Mouse (Mus musculus): ENCODE data around the gene Tab1. TPM values are rescaled to one million over a fixed set of nuclear protein-coding genes. Genes with fewer than 3 reads are reported as not detected.
A peak's percentile ranks its signal among the peaks of the same experiment; 100 is the strongest.

Gene Tab1
- total RNA-seq, 1 experiment: 16.6 TPM

DNA sequence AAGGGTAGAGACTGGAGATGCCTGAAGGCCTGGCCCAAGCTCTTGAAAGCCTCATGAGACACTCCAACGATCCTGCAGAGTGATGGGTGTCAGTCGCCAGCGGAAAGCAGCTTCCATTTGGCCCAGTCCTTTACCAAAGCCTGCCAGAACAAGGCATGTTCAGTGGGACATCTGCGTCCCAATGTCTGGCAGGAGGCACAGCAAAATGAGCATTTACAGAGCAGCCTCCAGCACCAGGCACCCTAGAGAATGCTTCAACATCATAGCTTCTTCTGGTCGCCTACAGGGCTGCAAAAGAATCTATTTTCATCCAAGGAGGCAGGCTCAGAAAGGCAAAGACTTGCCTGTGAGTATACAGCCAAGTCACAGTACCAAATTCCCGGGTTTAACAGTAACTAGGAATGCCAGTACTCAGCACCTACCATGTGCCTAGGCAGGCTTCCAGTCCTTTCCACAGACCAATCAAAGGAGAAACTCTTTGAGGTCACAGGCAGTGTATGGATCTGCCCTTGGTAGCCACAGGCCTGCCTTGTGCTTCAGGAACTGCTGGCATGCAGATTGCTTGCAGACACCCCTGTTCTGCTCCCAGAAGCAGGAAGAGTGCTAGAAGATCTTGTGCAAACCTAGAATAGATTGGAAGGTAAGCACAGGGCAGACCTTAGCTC lies 69.3 kb downstream of the Tab1 start:
- Histone ChIP-seq H3K9ac (ENCODE audit: insufficient read depth, low read depth, low read length, poor library complexity, severe bottlenecking) (no peak overlapping the region), H3K4me1 (ENCODE audit: control insufficient read depth in 2 of 2, insufficient read depth in 2 of 2, low read length in 2 of 2, poor library complexity in 1 of 2) (peaks cover 0 to 4% of the 10 kb centered on the region in 2 experiments; a peak in 1 of 4 replicates), H3K36me3 (ENCODE audit: control insufficient read depth, insufficient read depth, low read length, poor library complexity, severe bottlenecking) (no peaks in the 10 kb centered on the region), H3K27ac (ENCODE audit: insufficient read depth, low read depth, low read length, poor library complexity, severe bottlenecking) (no peak overlapping the region), H3K4me3 (ENCODE audit: insufficient read depth in 1 of 2, low read depth in 1 of 2, low read length in 2 of 2, poor library complexity in 1 of 2, severe bottlenecking in 1 of 2) (no peak overlapping the region), H3K9me3 (ENCODE audit: control insufficient read depth, insufficient read depth, low read depth, low read length) (no peaks in the 10 kb centered on the region)
- in situ Hi-C loops (cut with MboI; ENCODE audit: low sequenced_read_pairs in 2 of 2, unreplicated experiment in 2 of 2): no loop called here
- TF ChIP-seq ZNF384 (IDR thresholded peaks at IDR 0.05; ENCODE audit: low read depth, low read length) (no peak), ZC3H11A (IDR thresholded peaks at IDR 0.05; ENCODE audit: borderline replicate concordance, low read depth, low read length) (no peak), HCFC1 (IDR thresholded peaks at IDR 0.05; ENCODE audit: borderline replicate concordance, insufficient read depth, low read length) (no peak), CHD2 (IDR thresholded peaks at IDR 0.05; ENCODE audit: low read depth, low read length) (no peak)
- DNase-seq (ENCODE audit: low read depth, low spot score): no peak

- H3K27ac ChIP-seq (ENCODE audit: insufficient read depth, low read depth, low read length, poor library complexity, severe bottlenecking): no peak overlapping the region
- in situ Hi-C loops (cut with MboI; ENCODE audit: low sequenced_read_pairs in 2 of 2, unreplicated experiment in 2 of 2): no loop called here
- peak; percentile 62 for DNase-seq (ENCODE audit: low read depth, low spot score)
- TF ChIP-seq CHD2 (IDR thresholded peaks at IDR 0.05; ENCODE audit: low read depth, low read length) (no peak), ZC3H11A (IDR thresholded peaks at IDR 0.05; ENCODE audit: borderline replicate concordance, low read depth, low read length) (no peak), MAFK (IDR thresholded peaks at IDR 0.05; ENCODE audit: insufficient read depth, low read depth, low read length) (no peak), ZNF384 (IDR thresholded peaks at IDR 0.05; ENCODE audit: low read depth, low read length) (no peak), HCFC1 (IDR thresholded peaks at IDR 0.05; ENCODE audit: borderline replicate concordance, insufficient read depth, low read length) (no peak)
- no peak overlapping the region for H3K4me3 ChIP-seq (ENCODE audit: insufficient read depth in 1 of 2, low read depth in 1 of 2, low read length in 2 of 2, poor library complexity in 1 of 2, severe bottlenecking in 1 of 2)
- H3K36me3 ChIP-seq (ENCODE audit: control insufficient read depth, insufficient read depth, low read length, poor library complexity, severe bottlenecking): no peaks in the 10 kb centered on the region
- H3K9me3 ChIP-seq (ENCODE audit: control insufficient read depth, insufficient read depth, low read depth, low read length): no peaks in the 10 kb centered on the region
- H3K9ac ChIP-seq (ENCODE audit: insufficient read depth, low read depth, low read length, poor library complexity, severe bottlenecking): no peak overlapping the region
- peaks cover 0 to 4% of the 10 kb centered on the region in 2 experiments; a peak in 1 of 4 replicates for H3K4me1 ChIP-seq (ENCODE audit: control insufficient read depth in 2 of 2, insufficient read depth in 2 of 2, low read length in 2 of 2, poor library complexity in 1 of 2)
These were observed 70.5 kb downstream of the Tab1 start for GRCm38 (mm10) chr15:80203406-80203805.

GRCm38 (mm10) chr15:80206057-80206565 lies 73.2 kb downstream of the Tab1 start:
- Histone ChIP-seq H3K36me3 (ENCODE audit: control insufficient read depth, insufficient read depth, low read length, poor library complexity, severe bottlenecking) (no peaks in the 10 kb centered on the region), H3K9me3 (ENCODE audit: control insufficient read depth, insufficient read depth, low read depth, low read length) (no peaks in the 10 kb centered on the region), H3K9ac (ENCODE audit: insufficient read depth, low read depth, low read length, poor library complexity, severe bottlenecking) (no peak overlapping the region), H3K27ac (ENCODE audit: insufficient read depth, low read depth, low read length, poor library complexity, severe bottlenecking) (no peak overlapping the region), H3K4me3 (ENCODE audit: insufficient read depth in 1 of 2, low read depth in 1 of 2, low read length in 2 of 2, poor library complexity in 1 of 2, severe bottlenecking in 1 of 2) (no peak overlapping the region), H3K4me1 (ENCODE audit: control insufficient read depth in 2 of 2, insufficient read depth in 2 of 2, low read length in 2 of 2, poor library complexity in 1 of 2) (peaks cover 0 to 2% of the 10 kb centered on the region in 2 experiments; a peak in 1 of 4 replicates)
- in situ Hi-C loops (cut with MboI; ENCODE audit: low sequenced_read_pairs in 2 of 2, unreplicated experiment in 2 of 2): no loop called here
- no peak for DNase-seq (ENCODE audit: low read depth, low spot score)
- TF ChIP-seq ZC3H11A (IDR thresholded peaks at IDR 0.05; ENCODE audit: borderline replicate concordance, low read depth, low read length): no peak
- no peak for TF ChIP-seq HCFC1 (IDR thresholded peaks at IDR 0.05; ENCODE audit: borderline replicate concordance, insufficient read depth, low read length)
- no peak for TF ChIP-seq CHD2 (IDR thresholded peaks at IDR 0.05; ENCODE audit: low read depth, low read length)
- no peak for TF ChIP-seq MAFK (IDR thresholded peaks at IDR 0.05; ENCODE audit: insufficient read depth, low read depth, low read length)
- TF ChIP-seq ZNF384 (IDR thresholded peaks at IDR 0.05; ENCODE audit: low read depth, low read length): no peak

GRCm38 (mm10) chr15:80208446-80208845 lies 75.5 kb downstream of the Tab1 start:
- TF ChIP-seq HCFC1 (IDR thresholded peaks at IDR 0.05; ENCODE audit: borderline replicate concordance, insufficient read depth, low read length) (no peak), MAFK (IDR thresholded peaks at IDR 0.05; ENCODE audit: insufficient read depth, low read depth, low read length) (no peak), ZNF384 (IDR thresholded peaks at IDR 0.05; ENCODE audit: low read depth, low read length) (no peak), ZC3H11A (IDR thresholded peaks at IDR 0.05; ENCODE audit: borderline replicate concordance, low read depth, low read length) (no peak)
- in situ Hi-C loops (cut with MboI; ENCODE audit: low sequenced_read_pairs in 2 of 2, unreplicated experiment in 2 of 2): no loop called here
- peaks cover 0 to 6% of the 10 kb centered on the region in 2 experiments; a peak in 1 of 4 replicates for H3K4me1 ChIP-seq (ENCODE audit: control insufficient read depth in 2 of 2, insufficient read depth in 2 of 2, low read length in 2 of 2, poor library complexity in 1 of 2)
- H3K9me3 ChIP-seq (ENCODE audit: control insufficient read depth, insufficient read depth, low read depth, low read length): no peaks in the 10 kb centered on the region
- H3K27ac ChIP-seq (ENCODE audit: insufficient read depth, low read depth, low read length, poor library complexity, severe bottlenecking): no peak overlapping the region
- H3K36me3 ChIP-seq (ENCODE audit: control insufficient read depth, insufficient read depth, low read length, poor library complexity, severe bottlenecking): no peaks in the 10 kb centered on the region
- DNase-seq (ENCODE audit: low read depth, low spot score): no peak
- H3K4me3 ChIP-seq (ENCODE audit: insufficient read depth in 1 of 2, low read depth in 1 of 2, low read length in 2 of 2, poor library complexity in 1 of 2, severe bottlenecking in 1 of 2): no peak overlapping the region
- H3K9ac ChIP-seq (ENCODE audit: insufficient read depth, low read depth, low read length, poor library complexity, severe bottlenecking): no peak overlapping the region

Other genes starting within 250 kb of the Tab1 start
- gene Apobec3, start 241.5 kb upstream of the Tab1 start, total RNA-seq (2012; rRNA removed): 39.9 and 42.4 TPM in 2 replicates
- gene Cbx7, start 162.0 kb upstream of the Tab1 start, total RNA-seq (2012; rRNA removed): 171 and 233 TPM in 2 replicates
- 9.5 and 12.1 TPM in 2 replicates for gene Pdgfb, start 118.2 kb upstream of the Tab1 start, total RNA-seq (2012; rRNA removed)
- gene Syngr1, start 41.8 kb upstream of the Tab1 start, total RNA-seq (2012; rRNA removed): 78.8 and 105 TPM in 2 replicates
- 1,661 and 1,803 TPM in 2 replicates for gene Rpl3, start 41.3 kb upstream of the Tab1 start, total RNA-seq (2012; rRNA removed)
- 7.9 and 8.5 TPM in 2 replicates for gene Mgat3, start 40.6 kb downstream of the Tab1 start, total RNA-seq (2012; rRNA removed)
- 47.9 and 57.7 TPM in 2 replicates for gene Mief1, start 100.9 kb downstream of the Tab1 start, total RNA-seq (2012; rRNA removed)
- not detected in 2 replicates for gene AC140267.1, start 102.7 kb downstream of the Tab1 start, total RNA-seq (2012; rRNA removed)
- gene Atf4, start 122.1 kb downstream of the Tab1 start, total RNA-seq (2012; rRNA removed): 208 and 250 TPM in 2 replicates
- 39.1 and 59.4 TPM in 2 replicates for gene Rps19bp1, start 131.2 kb downstream of the Tab1 start, total RNA-seq (2012; rRNA removed)
- 0.69 and 1.7 TPM in 2 replicates for gene Cacna1i, start 154.1 kb downstream of the Tab1 start, total RNA-seq (2012; rRNA removed)

All from ES-E14 (cell line).